Mouse (Mus musculus): ENCODE results near the gene Gm49318. TPM values are rescaled to one million over a fixed set of nuclear protein-coding genes. Genes with fewer than 3 reads are reported as not detected.

Gm49318 gene
- not detected for polyA plus RNA-seq (2017; shearing (Covaris generic))

GRCm38 (mm10) chr9:22070791-22071573, at the start of gene Gm49318, which contains the start of gene Zfp653:
Gene Gm49318, minus strand, starts transcription at chr9:22071259.
Gene Zfp653, minus strand, starts transcription at chr9:22071376.

GRCm38 (mm10) chr9:22116740-22117426, 45.8 kb upstream of the Gm49318 start, which contains the start of gene Elof1:
Gene Elof1, minus strand, starts transcription at chr9:22117172.

GRCm38 (mm10) chr9:22098993-22099696, 28.1 kb upstream of the Gm49318 start, which contains the start of gene Cnn1:
Gene Cnn1, plus strand, starts transcription at chr9:22099216.

GRCm38 (mm10) chr9:22085022-22085834, 14.2 kb upstream of the Gm49318 start, which contains the start of gene Ecsit:
Gene Ecsit, minus strand, starts transcription at chr9:22085438.

GRCm38 (mm10) chr9:22051958-22052254, 19.2 kb downstream of the Gm49318 start, which contains the start of gene Elavl3:
Gene Elavl3, minus strand, starts transcription at chr9:22052023.

GRCm38 (mm10) chr9:22002194-22003162, 68.6 kb downstream of the Gm49318 start, which contains the start of the genes Ccdc151 and Prkcsh:
Gene Ccdc151, minus strand, starts transcription at chr9:22002634.
Gene Prkcsh, plus strand, starts transcription at chr9:22002806.

GRCm38 (mm10) chr9:21989230-21990110, 81.6 kb downstream of the Gm49318 start, which contains the start of gene Rgl3:
Gene Rgl3, minus strand, starts transcription at chr9:21989446.

Other genes with a start within 250 kb of the Gm49318 start
- gene Angptl8, start 235.7 kb downstream of the Gm49318 start, polyA plus RNA-seq (2017; shearing (Covaris generic)): 0.45 TPM
- 5.8 TPM for gene Dock6, start 218.6 kb downstream of the Gm49318 start, polyA plus RNA-seq (2017; shearing (Covaris generic))
- gene Rab3d, start 153.1 kb downstream of the Gm49318 start, polyA plus RNA-seq (2017; shearing (Covaris generic)): 9.4 TPM
- 0.54 TPM for gene Ccdc159, start 143.8 kb downstream of the Gm49318 start, polyA plus RNA-seq (2017; shearing (Covaris generic))
- gene Tmem205, start 143.7 kb downstream of the Gm49318 start, polyA plus RNA-seq (2017; shearing (Covaris generic)): 0.51 TPM
- gene Plppr2, start 134.2 kb downstream of the Gm49318 start, polyA plus RNA-seq (2017; shearing (Covaris generic)): 2.8 TPM
- gene Swsap1, start 115.5 kb downstream of the Gm49318 start, polyA plus RNA-seq (2017; shearing (Covaris generic)): 5.5 TPM
- gene Epor, start 107.8 kb downstream of the Gm49318 start, polyA plus RNA-seq (2017; shearing (Covaris generic)): not detected
- gene Rgl3, start 81.8 kb downstream of the Gm49318 start, polyA plus RNA-seq (2017; shearing (Covaris generic)): not detected
- gene Ccdc151, start 68.6 kb downstream of the Gm49318 start, polyA plus RNA-seq (2017; shearing (Covaris generic)): not detected
- gene Prkcsh, start 68.5 kb downstream of the Gm49318 start, polyA plus RNA-seq (2017; shearing (Covaris generic)): 58.9 TPM
- 0.16 TPM for gene Elavl3, start 19.2 kb downstream of the Gm49318 start, polyA plus RNA-seq (2017; shearing (Covaris generic))
- gene Zfp653, start 117 bp upstream of the Gm49318 start, polyA plus RNA-seq (2017; shearing (Covaris generic)): 20.1 TPM
- gene Ecsit, start 14.2 kb upstream of the Gm49318 start, polyA plus RNA-seq (2017; shearing (Covaris generic)): 25.1 TPM
- not detected for gene Cnn1, start 28.0 kb upstream of the Gm49318 start, polyA plus RNA-seq (2017; shearing (Covaris generic))
- 28.6 TPM for gene Elof1, start 45.9 kb upstream of the Gm49318 start, polyA plus RNA-seq (2017; shearing (Covaris generic))
- gene Acp5, start 64.5 kb upstream of the Gm49318 start, polyA plus RNA-seq (2017; shearing (Covaris generic)): 193 TPM
- 10.7 TPM for gene Pigyl, start 85.6 kb upstream of the Gm49318 start, polyA plus RNA-seq (2017; shearing (Covaris generic))
- 0.34 TPM for gene Zfp872, start 116.8 kb upstream of the Gm49318 start, polyA plus RNA-seq (2017; shearing (Covaris generic))
- 50.9 TPM for gene Zfp809, start 154.5 kb upstream of the Gm49318 start, polyA plus RNA-seq (2017; shearing (Covaris generic))
- gene Zfp599, start 188.6 kb upstream of the Gm49318 start, polyA plus RNA-seq (2017; shearing (Covaris generic)): 2.4 TPM
- gene Zfp810, start 236.4 kb upstream of the Gm49318 start, polyA plus RNA-seq (2017; shearing (Covaris generic)): 12.6 TPM

Measured in effector memory CD4-positive, alpha-beta T cell, adult 7 months (primary cell).